Mouse (Mus musculus): ENCODE measurements around the gene Ddx23.

Ddx23 gene

DNA sequence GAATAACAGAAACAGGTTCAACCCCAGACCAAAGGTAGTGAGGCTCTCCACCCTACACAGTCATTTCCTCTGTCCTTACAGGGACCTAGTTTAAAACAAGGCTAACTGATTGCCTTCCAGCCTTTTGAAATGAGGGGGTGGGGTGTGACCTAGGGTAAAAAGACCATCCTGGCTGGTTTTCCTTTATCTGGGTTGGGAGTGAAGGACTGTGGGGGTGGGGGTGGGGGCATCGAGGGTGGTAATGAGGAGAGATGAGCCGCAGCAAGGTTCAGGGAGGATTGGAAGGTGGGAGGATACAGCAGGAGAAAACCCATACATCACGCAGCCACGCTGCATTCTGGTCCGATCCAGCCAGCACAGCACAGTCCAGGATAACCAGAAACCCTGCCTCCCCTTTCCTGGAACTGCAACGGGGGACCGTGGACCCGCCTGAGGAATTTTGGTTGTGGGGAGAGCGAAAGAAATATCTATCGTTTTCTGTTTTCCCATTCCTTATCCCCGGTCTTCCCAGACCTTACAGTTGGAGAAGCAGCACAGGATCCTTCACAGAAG, 12.4 kb upstream of the Ddx23 start:
- in situ Hi-C loops (cut with MseI, MboI): no loop called here

- in situ Hi-C loops (cut with MseI, MboI): no loop called here
These were observed 11.7 kb upstream of the Ddx23 start for GRCm38 (mm10) chr15:98674284-98674993.

DNA sequence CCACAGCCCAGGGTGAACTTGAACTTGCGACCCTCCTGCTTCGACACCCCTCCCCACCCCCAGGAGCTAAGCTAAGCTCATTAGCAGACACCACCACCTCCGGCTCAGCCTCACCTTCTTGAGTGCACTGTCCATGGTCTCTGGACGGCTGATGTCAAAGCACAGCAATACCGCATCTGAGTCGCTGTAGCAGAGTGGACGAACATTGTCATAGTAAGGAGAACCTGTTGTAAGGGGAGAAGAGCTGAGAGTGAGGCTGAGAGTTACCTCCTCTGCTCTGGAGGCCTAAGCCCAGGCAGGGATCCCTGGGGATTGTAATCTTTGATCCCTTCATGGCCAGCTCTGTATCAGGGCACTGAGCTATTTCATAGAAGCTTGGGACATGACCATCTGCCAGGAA, 11.0 kb upstream of the Ddx23 start:
- in situ Hi-C loops (cut with MseI, MboI): no loop called here

- in situ Hi-C loops (cut with MseI, MboI): no loop called here
These were observed 9.9 kb upstream of the Ddx23 start for GRCm38 (mm10) chr15:98672592-98672991.

- in situ Hi-C loops (cut with MseI, MboI): loop anchor here in 1 of 2 experiments (5.0 kb wide), 1 partner anchor 38 kb away; no protein-coding TSS in a partner anchor
These were observed 1.6 kb upstream of the Ddx23 start for GRCm38 (mm10) chr15:98664042-98664907.

DNA sequence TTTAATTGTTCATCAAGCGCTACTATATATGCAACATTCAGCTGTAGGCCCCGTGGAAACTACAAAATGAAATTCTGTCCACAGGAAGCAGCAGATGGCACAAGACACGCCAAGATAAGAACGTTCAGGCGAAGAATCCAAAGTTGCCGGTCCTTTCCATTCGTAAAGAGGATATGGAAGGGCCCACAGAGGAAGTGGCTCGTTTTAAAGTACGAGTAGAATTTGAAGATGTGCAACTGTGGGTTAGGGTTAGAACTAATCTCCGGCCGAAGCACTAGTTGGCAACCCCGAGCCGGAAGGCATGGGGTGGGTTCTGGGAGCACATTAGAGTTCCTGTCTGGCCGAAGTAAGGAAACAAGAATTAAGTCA, 512 bp downstream of the Ddx23 start:
- in situ Hi-C loops (cut with MseI, MboI): loop anchor here in 1 of 2 experiments (5.0 kb wide), 1 partner anchor 40 kb away; no protein-coding TSS in a partner anchor

GRCm38 (mm10) chr15:98656982-98657751, 5.5 kb downstream of the Ddx23 start:
- in situ Hi-C loops (cut with MseI, MboI): no loop called here

DNA sequence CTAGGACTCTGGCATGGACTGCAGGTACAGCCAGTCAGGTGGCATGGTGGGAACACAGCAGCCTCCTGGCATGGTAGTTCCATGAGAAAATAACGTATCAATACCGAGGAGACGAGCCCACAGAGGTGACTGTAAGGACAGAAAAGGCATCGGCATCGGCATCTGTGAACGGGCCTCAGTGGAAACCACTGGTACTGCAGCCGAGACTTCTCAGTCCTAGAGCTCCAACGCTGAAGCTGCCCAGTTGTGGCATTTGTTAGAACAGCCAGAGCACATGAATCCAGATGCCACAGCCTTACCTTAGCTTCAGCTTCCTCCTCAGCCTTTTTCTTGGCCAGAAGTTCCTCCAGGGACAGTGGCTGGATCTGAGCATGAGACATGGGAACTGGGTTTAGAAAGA, 10.5 kb downstream of the Ddx23 start:
- in situ Hi-C loops (cut with MseI, MboI): no loop called here

DNA sequence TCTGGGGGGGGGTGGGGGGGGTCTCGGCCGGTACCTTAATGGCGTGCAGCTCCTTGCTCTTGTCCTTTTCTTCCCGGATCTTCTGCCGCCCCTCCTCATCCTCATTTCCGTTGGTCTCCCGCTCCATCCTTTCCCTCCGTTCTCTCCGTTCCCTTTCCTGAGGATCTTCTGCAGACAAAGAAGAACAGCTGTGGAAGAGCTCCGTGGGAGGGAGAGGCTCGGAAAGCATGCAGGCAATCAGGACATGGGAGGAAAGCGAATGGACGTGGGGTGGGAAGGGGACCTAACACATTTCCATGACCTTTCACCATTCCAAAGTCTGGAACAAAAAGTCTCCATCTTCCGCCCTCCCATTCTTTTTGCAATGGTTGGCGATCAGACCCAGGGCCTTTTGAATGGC, 11.3 kb downstream of the Ddx23 start:
- in situ Hi-C loops (cut with MseI, MboI): no loop called here

GRCm38 (mm10) chr15:98648071-98648470, 14.6 kb downstream of the Ddx23 start:
- in situ Hi-C loops (cut with MseI, MboI): no loop called here

DNA sequence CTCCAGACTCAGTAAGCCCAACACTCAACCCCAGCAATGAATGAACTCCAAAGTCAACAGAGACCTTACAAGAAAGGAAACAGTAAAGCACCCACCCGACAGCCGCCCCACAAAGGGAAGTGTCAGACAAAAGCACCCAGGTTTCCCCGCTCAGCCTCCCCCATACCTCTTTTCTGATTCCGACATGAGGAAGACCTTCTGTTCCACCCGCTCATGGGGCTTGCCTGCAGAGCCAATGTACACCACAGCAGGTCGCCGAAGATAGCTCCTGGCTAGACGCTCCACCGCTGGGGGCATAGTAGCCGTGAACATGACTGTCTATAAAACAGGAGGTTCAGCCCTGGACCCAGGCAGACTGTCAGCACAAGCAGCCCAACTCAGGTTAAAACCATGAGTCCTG, 15.4 kb downstream of the Ddx23 start:
- in situ Hi-C loops (cut with MseI, MboI): no loop called here

- in situ Hi-C loops (cut with MseI, MboI): no loop called here
These were observed 16.0 kb downstream of the Ddx23 start for GRCm38 (mm10) chr15:98646737-98647136.

DNA sequence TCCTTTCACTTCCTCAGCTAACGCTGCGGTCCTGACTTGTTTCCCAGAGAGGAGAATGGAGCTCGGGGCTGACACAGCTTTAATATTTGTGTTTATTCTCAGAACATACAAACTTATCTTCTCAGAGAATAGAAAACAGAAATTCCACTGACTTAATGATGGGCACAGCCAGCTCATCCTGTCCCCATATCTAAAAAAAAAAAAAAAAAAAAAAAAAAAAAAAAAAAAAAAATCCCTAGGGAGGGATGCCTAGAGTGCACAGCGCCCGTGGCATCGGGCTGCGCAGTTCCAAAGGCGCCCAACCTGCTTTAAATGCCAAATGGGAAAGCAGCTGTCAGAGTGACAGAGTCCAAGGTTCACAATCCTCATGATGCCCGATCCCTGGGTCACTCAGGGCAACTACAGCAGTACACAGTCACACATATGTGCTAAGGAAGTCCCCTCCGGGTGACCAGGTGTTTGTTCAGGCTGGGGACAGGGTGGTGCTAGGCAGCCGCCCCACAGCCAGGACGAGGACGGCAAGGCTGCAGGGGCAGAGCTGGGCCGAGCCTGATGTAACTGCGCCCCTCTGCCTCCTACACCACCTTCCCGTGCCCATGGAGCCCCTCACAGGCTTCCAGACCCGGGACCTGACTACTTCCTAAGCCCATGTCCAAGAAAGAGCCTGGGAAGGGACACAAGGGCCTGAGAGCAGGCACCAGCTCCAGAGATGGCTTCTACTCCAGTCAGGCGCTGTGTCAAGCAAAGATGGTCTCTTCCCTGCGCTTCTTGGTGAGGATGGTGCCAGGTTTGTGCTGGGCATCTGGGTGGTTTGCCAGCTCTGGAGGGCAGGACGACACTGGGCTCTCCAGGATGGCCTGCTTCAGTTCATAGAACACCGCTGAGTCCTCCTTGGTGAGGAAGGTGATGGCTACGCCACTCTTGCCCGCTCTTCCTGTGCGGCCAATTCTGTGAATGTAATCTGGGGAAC, 17.4 kb downstream of the Ddx23 start:
- in situ Hi-C loops (cut with MseI, MboI): no loop called here

- in situ Hi-C loops (cut with MseI, MboI): no loop called here
These were observed 18.3 kb downstream of the Ddx23 start for GRCm38 (mm10) chr15:98644406-98644805.

DNA sequence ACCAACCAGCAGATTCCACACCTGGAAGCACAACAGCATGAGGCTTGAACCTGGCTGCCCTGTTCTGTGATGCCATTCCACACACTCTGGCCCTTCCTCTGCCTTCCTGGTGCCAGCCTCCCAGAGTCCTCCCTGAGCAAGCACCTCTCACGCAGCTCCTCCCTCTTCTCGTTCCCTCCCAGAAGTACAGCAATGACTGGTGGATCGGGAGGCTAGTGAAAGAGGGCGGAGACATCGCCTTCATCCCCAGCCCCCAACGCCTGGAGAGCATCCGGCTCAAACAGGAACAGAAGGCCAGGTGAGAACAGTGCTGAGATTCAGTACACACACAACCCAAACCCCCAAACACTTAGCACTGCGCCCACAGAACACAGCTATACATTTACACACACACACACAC, 22.5 kb downstream of the Ddx23 start:
- in situ Hi-C loops (cut with MseI, MboI): no loop called here

DNA sequence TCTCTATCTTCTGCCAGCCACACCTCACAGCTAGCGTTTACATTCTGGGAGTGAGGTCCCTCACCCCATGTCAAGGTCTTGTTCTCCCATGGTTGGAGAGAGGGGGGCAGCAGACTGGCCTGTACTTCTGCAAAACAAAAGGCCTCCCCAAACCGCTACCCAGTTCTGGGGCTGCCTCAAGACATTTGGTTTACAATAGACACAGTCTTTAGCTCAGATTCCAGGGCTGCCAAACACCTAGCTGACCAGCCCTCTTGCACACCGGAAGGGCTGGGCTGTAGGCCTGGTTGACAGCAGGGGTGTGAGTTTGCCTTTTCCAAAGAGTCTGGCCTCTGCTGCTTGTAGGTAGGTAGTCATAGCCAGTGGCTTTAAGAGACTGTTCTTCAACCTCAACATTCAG, 25.5 kb downstream of the Ddx23 start:
- in situ Hi-C loops (cut with MseI, MboI): no loop called here

GRCm38 (mm10) chr15:98636517-98636916, 26.2 kb downstream of the Ddx23 start:
- in situ Hi-C loops (cut with MseI, MboI): no loop called here

GRCm38 (mm10) chr15:98635291-98635841, 27.3 kb downstream of the Ddx23 start:
- in situ Hi-C loops (cut with MseI, MboI): no loop called here

GRCm38 (mm10) chr15:98634541-98635081, 28.1 kb downstream of the Ddx23 start:
- in situ Hi-C loops (cut with MseI, MboI): no loop called here

GRCm38 (mm10) chr15:98633822-98634470, 28.7 kb downstream of the Ddx23 start:
- in situ Hi-C loops (cut with MseI, MboI): no loop called here
